8 mouse cellular contexts compared by ENCODE assay signal in genomic region chr3:122984249-122985182, GRCm38 (mm10). TPM values are rescaled to one million over a fixed set of nuclear protein-coding genes. Genes with fewer than 3 reads are reported as not detected.
DNase-seq lines count a peak whose midpoint lies in the region; ATAC-seq and TF ChIP-seq lines count a peak whose summit lies in the region.

Usp53 (minus strand) TSS chr3:122984510.

- H3K9ac ChIP-seq in hindbrain, postnatal 0 days (replicated peaks; ENCODE audit: low read length), result peak within 1 kb of the TSS; percentile 87

- intact Hi-C loops in left cerebral cortex, adult 2 months (cut with DNase I), result loop anchor here (2.0 to 5.0 kb wide), 3 partner anchors 60 to 168 kb away; partner anchors contain the start of gene 1810037I17Rik

- WGBS in hindbrain, postnatal 0 days, result under 1% methylated on average over 72 of the region's 94 CpGs
- under 1% methylated on average over 79 of the region's 94 CpGs for WGBS in macrophage (ENCODE audit: missing documents)

- H3K4me1 ChIP-seq in cortical plate, adult 2 months (ENCODE audit: control insufficient read depth, insufficient read depth, low read length), result peaks cover 2% of the 10 kb centered on the region; the same call in 1 of the 2 replicates
- no peaks in the 10 kb centered on the region; the same call in none of the 2 replicates for H3K4me1 ChIP-seq in hindbrain, postnatal 0 days (ENCODE audit: insufficient read depth, low read length)

- no peaks in the 10 kb centered on the region for H3K27me3 ChIP-seq in hindbrain, postnatal 0 days (ENCODE audit: insufficient read depth, low read length)

- no peaks in the 10 kb centered on the region for H3K9me3 ChIP-seq in hindbrain, postnatal 0 days (ENCODE audit: low read length)

- no peaks in the 10 kb centered on the region for H3K36me3 ChIP-seq in hindbrain, postnatal 0 days (ENCODE audit: insufficient read depth, low read length)
- H3K36me3 ChIP-seq in macrophage (ENCODE audit: inconsistent target), result no peaks in the 10 kb centered on the region

- ATAC-seq in hindbrain, postnatal 0 days, result peak; percentile 99

- peak within 1 kb of the TSS; percentile 96 for H3K27ac ChIP-seq in cortical plate, adult 2 months (ENCODE audit: insufficient read depth, low read length)
- H3K27ac ChIP-seq in hindbrain, postnatal 0 days, result peak within 1 kb of the TSS; percentile 98
- H3K27ac ChIP-seq in left cerebral cortex, adult 2 months, result peak within 1 kb of the TSS; percentile 97
- H3K27ac ChIP-seq in macrophage, result 0 out of 2 replicates have a peak within 1 kb of the TSS, but pooled peaks have one; percentile 17

- TF ChIP-seq CTCF in cortical plate, adult 2 months (IDR thresholded peaks at IDR 0.05; ENCODE audit: extremely low read depth, insufficient read depth, low read length), result no peak
- TF ChIP-seq CTCF in hindbrain, postnatal 0 days (IDR thresholded peaks at IDR 0.05; ENCODE audit: low read depth), result no peak
- TF ChIP-seq CTCF in left cerebral cortex, adult 2 months (IDR thresholded peaks at IDR 0.05), result no peak; the same call in 1 of the 2 replicates

- H3K79me2 ChIP-seq in macrophage (ENCODE audit: inconsistent target), result no peaks in the 10 kb centered on the region; the same call in 1 of the 2 replicates

- H3K4me2 ChIP-seq in hindbrain, postnatal 0 days (ENCODE audit: low read depth, low read length), result peak within 1 kb of the TSS; percentile 76

- peak; percentile 96 for DNase-seq in adipocyte (ENCODE audit: low spot score)
- peak; percentile 83 to 91 for DNase-seq in gastrocnemius, adult 8-10 months (ENCODE audit: low spot score in 2 of 2)
- peak; percentile 98 for DNase-seq in hindbrain, postnatal 0 days (ENCODE audit: low spot score)
- peak; percentile 91 to 93 for DNase-seq in left cerebral cortex, adult 2 months (ENCODE audit: extremely low spot score in 1 of 2, low spot score in 2 of 2)
- DNase-seq in retina, postnatal 7 days (ENCODE audit: low read depth, low spot score), result peak; percentile 96
- DNase-seq in urinary bladder, adult 18-20 months (ENCODE audit: low spot score in 2 of 2), result peak; percentile 89 to 91

- peak; percentile 62 for TF ChIP-seq POLR2A in cortical plate, adult 2 months (IDR thresholded peaks at IDR 0.05; ENCODE audit: extremely low read depth, insufficient read depth, low read length)

- H3K4me3 ChIP-seq in cortical plate, adult 2 months (ENCODE audit: insufficient read depth, low read length), result peak within 1 kb of the TSS; percentile 83
- H3K4me3 ChIP-seq in hindbrain, postnatal 0 days (ENCODE audit: low read length), result peak within 1 kb of the TSS; percentile 89
- peak within 1 kb of the TSS; percentile 95 for H3K4me3 ChIP-seq in left cerebral cortex, adult 2 months
- H3K4me3 ChIP-seq in macrophage (ENCODE audit: inconsistent target), result peak within 1 kb of the TSS; percentile 77

RNA-seq across cellular contexts. Expression of gene Usp53, which starts in this region (rescaled TPM):
- polyA plus RNA-seq in cortical plate, adult 2 months (2012; rRNA removed), result 10.7 and 11.4 TPM in 2 replicates
- 10 to 100 TPM in 2 of 4 experiments, 1 to 10 TPM in 2; 8.0 to 14.5 (median 10.0) TPM for total RNA-seq in gastrocnemius, adult 8-10 months (2022)
- 14.2 and 14.7 TPM in 2 replicates for total RNA-seq in hindbrain, postnatal 0 days (2014; rRNA removed)
- polyA plus RNA-seq in hindbrain, postnatal 0 days (2015; fragmentation: Nextera tagmentation; extraction: Ambion mirVana), result 13.1 and 15.0 TPM in 2 replicates
- total RNA-seq in left cerebral cortex, adult 2 months (2021), result 10 to 100 TPM; 27.9 to 39.1 TPM
- total RNA-seq in macrophage (2018; cell fraction: chromatin; rRNA removed), result 10 to 100 TPM in 25 of 26 experiments, 1 to 10 TPM in 1; 6.7 to 78.7 (median 20.7) TPM
- total RNA-seq in macrophage (2018; cell fraction: cytosol; rRNA removed), result 1 to 10 TPM; 1.6 to 6.5 (median 2.7) TPM
- 10 to 100 TPM in 19 of 26 experiments, 1 to 10 TPM in 7; 5.8 to 37.1 (median 11.3) TPM for total RNA-seq in macrophage (2018; cell fraction: nucleus; rRNA removed)
- polyA plus RNA-seq in macrophage (2018), result 1.4 to 1.8 TPM (median 1.5 TPM) in 3 replicates

Comparison
In these comparisons a context has a peak if more than half of its experiments do, and no peak if none do; other contexts are left out.
1. Peak in every context shown above with its lines: DNase-seq, ATAC-seq, H3K4me3 ChIP-seq and H3K27ac ChIP-seq.
2. H3K27ac ChIP-seq: peak in every context shown above with its lines; median percentile 98 in hindbrain, postnatal 0 days; 97 in left cerebral cortex, adult 2 months; 96 in cortical plate, adult 2 months; 17 in macrophage.